Mouse (Mus musculus) cerebellum, adult 9-10 months (tissue): ENCODE data around the gene Slc8b1.

Experiments used
- DNase-seq: peaks from one replicate; pipeline ENCODE4 v3.0.0; 2022

Slc8b1 gene

GRCm38 (mm10) chr5:120569791-120570190, 58.8 kb downstream of the Slc8b1 start:
- no peak for DNase-seq

DNA sequence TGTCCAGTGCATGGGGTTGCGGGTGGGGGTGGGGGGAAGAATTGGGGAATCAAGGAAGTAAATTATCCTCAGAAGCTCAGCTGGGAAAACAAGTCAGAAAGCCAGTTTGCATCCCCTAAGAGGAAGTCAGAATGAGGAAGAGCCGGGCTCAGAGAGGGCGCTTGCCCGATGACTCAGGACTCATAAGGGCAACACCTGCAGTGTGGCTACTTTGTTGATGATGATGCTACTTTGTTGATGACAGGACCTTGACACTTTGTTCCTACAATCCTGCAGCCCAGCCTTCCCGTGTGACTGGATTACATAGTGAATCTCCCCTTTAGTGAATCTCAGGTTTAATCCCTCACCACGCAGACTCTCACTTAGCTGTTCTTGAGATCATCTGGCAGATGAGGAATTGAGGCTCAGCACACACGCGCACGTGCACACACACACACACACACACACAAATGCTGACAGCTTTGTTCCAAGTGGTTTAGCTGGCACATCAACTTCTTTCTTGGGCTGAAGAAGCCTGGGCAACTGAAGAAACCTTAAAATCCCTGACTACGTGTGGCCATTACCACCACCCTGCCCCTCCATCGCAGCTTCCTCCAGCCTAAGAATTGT, 59.4 kb downstream of the Slc8b1 start:
- DNase-seq, result no peak

DNA sequence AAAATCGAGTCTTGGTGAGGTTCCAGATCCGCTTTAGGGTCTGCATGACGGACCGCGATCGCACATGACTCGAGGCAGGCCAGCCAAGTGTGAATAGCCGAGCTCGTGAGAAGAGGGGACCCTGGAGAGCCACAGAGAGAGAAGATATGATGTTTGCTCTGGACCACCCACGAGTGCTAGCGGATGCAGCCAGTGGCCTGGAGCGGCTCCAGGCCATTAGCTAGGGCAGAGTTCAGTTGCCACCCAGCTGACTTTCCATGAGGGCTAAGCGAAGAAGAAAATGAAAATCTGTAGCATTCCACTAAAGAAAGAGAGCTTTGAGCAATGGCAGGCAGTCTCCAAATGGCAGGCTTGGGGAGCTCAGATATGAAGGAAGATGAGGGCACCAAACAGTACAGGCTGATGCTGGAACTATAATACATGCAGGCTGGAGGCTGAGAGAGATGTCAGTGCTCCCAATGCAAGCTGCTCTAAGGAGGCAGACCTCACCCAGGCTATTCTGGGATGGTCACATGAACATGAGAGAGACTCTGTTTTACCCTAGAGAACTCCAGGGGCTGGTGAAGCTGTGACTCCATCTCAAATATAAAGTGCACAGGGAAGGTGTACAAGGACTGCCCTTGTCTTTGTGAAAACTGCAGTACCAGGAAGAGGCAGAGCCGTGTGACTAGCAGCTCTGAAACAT, 60.2 kb downstream of the Slc8b1 start:
- no peak for DNase-seq

DNA sequence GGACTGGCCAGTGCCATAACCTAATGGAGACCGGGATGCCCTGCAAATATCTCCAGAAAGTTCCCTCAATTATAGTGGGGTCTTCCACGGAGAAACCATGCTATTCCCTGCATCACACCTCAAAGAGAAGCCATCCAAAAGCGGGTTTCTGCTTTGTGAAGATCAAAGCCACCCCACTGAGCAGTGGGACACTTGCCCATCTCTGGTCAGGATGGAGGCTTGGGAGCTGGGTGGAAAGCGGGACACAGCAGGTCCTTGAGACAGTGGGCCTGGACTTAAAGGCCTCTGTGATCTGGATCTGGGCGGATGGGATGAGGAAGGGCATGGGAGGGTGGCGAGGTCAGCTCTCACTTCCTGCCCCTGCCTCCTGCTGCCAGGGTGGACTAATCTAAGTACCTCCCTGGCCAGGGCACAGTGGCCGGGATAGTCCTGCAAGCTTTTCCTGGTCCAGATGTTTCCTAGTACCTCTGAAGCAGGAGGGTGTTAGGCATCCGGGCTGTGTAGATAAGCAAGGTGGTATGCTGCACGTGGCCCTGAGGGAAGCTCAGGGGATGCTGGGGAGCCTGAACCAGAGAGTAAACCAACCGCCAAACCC, 63.6 kb downstream of the Slc8b1 start:
- DNase-seq, result peak; percentile 71

GRCm38 (mm10) chr5:120576781-120577301, 65.9 kb downstream of the Slc8b1 start:
- no peak for DNase-seq

GRCm38 (mm10) chr5:120577935-120578441, 67.0 kb downstream of the Slc8b1 start:
- no peak for DNase-seq

GRCm38 (mm10) chr5:120578504-120579081, 67.6 kb downstream of the Slc8b1 start:
- DNase-seq, result no peak

- DNase-seq, result peak; percentile 78
Measured at GRCm38 (mm10) chr5:120579211-120579897, 68.4 kb downstream of the Slc8b1 start.

DNA sequence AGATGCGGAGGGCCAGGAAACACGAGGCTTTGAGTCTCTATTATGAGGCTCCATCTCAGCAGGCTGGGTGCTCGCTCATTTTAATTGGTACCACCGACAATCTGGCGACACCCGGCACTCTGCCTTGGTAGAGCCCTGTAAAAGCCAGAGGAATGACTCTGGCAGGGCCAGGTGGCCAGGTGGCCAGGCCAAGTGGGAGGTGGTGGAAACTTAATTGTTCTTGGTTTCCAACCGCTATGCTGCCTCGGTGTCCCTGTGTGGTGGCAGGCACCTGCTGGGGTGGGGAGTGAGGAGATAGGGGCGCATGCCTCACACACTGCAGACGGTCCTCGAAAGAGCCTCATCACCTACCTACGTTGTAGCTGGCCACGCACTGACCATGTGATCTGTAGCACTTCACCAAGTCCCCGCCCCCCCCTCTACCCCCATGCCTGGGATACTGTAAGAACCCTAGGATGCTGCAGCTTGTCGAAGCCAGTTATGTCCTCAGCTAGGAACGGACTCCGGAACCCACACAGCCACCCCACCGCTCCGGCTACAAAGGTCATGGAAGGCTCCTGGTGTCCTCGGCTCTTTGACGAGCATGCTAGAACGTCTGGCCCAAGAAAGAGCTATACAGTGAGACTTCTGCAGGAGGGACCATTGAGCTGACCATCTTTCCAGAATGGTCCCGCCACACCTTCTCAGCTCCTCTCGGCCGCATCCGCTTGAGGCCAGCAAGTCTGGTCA, 69.1 kb downstream of the Slc8b1 start:
- DNase-seq, result peak; percentile 78

GRCm38 (mm10) chr5:120582002-120582401, 71.0 kb downstream of the Slc8b1 start:
- DNase-seq, result no peak

DNA sequence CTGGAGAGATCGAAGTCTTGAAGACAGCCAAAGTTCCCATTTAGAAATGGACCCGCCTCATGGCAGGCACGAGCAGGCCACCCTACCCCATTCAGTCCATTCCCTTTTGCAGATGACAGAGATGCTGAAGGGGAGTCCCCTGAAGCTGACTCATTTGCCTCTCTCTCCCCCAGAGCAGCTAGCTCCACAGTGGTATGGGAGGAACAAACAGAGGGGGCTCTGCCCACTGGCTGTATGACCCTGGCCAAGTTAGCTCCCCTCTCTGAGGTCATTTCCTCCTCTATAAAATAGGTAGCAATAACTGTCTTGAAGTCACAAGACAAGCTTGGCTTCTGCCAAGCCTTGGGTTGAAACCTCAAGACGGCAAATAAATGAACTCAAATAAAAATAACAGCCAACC, 72.5 kb downstream of the Slc8b1 start:
- DNase-seq, result no peak
